Mouse (Mus musculus) neural tube, embryonic 13.5 days (tissue): Measurements from ENCODE around the gene Prss57. TPM values are rescaled to one million over a fixed set of nuclear protein-coding genes. Genes with fewer than 3 reads are reported as not detected.

Experiments
- ATAC-seq: fragments of 200-750 bp; cut with Nextera tagmentation; 2 replicates; pipeline ENCODE4 v1.8.0; 2017; ENCODE audit warnings: low read depth, mild to moderate bottlenecking, moderate TSS enrichment, moderate library complexity
- H3K27ac ChIP-seq: fragments of 300-500 bp; sonication (generic); replicated peaks from 2 replicates; pipeline ENCODE4 v1.5.1; 2015; ENCODE audit warnings: moderate library complexity, mild to moderate bottlenecking, inconsistent platforms
- H3K27me3 ChIP-seq: fragments of 300-500 bp; sonication (generic); 2 replicates; pipeline ENCODE4 v1.6.1; 2015; ENCODE audit warnings: mild to moderate bottlenecking, inconsistent platforms
- H3K36me3 ChIP-seq: fragments of 300-500 bp; sonication (generic); 2 replicates; pipeline ENCODE4 v1.6.1; 2015; ENCODE audit warnings: mild to moderate bottlenecking, inconsistent platforms
- H3K4me1 ChIP-seq: fragments of 300-500 bp; sonication (generic); replicated peaks from 2 replicates; pipeline ENCODE4 v1.6.1; 2015; ENCODE audit warnings: inconsistent platforms
- H3K4me2 ChIP-seq: fragments of 300-500 bp; sonication (generic); 2 replicates; pipeline ENCODE4 v1.6.1; 2015; ENCODE audit warnings: inconsistent platforms, mild to moderate bottlenecking, moderate library complexity
- H3K4me3 ChIP-seq: fragments of 300-500 bp; sonication (generic); 2 replicates; pipeline ENCODE4 v1.5.1; 2015; ENCODE audit warnings: mild to moderate bottlenecking, inconsistent platforms
- H3K9ac ChIP-seq: fragments of 300-500 bp; sonication (generic); 2 replicates; pipeline ENCODE4 v1.6.1; 2015; ENCODE audit warnings: moderate library complexity, mild to moderate bottlenecking, inconsistent platforms
- H3K9me3 ChIP-seq: fragments of 300-500 bp; sonication (generic); 2 replicates; pipeline ENCODE4 v1.6.1; 2016; ENCODE audit warnings: inconsistent platforms
- WGBS: fragments of 180-500 bp; shearing (Covaris S2); methylation state at CpG from one replicate; pipeline ENCODE4 v1.1.7; 2015; 5-methylcytosine and 5-hydroxymethylcytosine counted together
- polyA plus RNA-seq: library from polyadenylated mRNA; unstranded; fragments of >200 nt; fragmentation: Nextera tagmentation; extraction: Ambion mirVana; gene quantifications from 2 replicates; pipeline ENCODE4 v1.2.1, GENCODE M21; 2015

Prss57 gene
- polyA plus RNA-seq, 1 experiment from 2014 or later = 0.07 TPM

GRCm38 (mm10) chr10:79777103-79777531 lies 13.6 kb downstream of the Prss57 start, which contains the start of gene Fstl3:
TSS of gene Fstl3 (plus strand) at chr10:79777272.
- no peaks in the 10 kb centered on the region for H3K36me3 ChIP-seq
- peaks cover 44% of the 10 kb centered on the region for H3K4me1 ChIP-seq
- no peak for ATAC-seq
- no peak within 1 kb of the TSS for H3K27ac ChIP-seq
- H3K27me3 ChIP-seq = peaks cover 52% of the 10 kb centered on the region
- peaks cover 6% of the 10 kb centered on the region; the same call in 1 of the 2 replicates for H3K9me3 ChIP-seq
- under 1% methylated on average over 39 of the region's 39 CpGs for WGBS
- H3K4me2 ChIP-seq = peak within 1 kb of the TSS; percentile 55
- peak within 1 kb of the TSS; percentile 60 for H3K9ac ChIP-seq
- peak within 1 kb of the TSS; percentile 29 for H3K4me3 ChIP-seq

GRCm38 (mm10) chr10:79774486-79775279 lies 16.1 kb downstream of the Prss57 start:
- no peak overlapping the region for H3K4me2 ChIP-seq
- H3K27ac ChIP-seq = no peak overlapping the region
- 65% methylated on average over 5 of the region's 5 CpGs for WGBS
- no peak overlapping the region for H3K4me3 ChIP-seq
- H3K9ac ChIP-seq = no peak overlapping the region
- H3K27me3 ChIP-seq = peaks cover 38% of the 10 kb centered on the region
- H3K36me3 ChIP-seq = no peaks in the 10 kb centered on the region
- peaks cover 6% of the 10 kb centered on the region; the same call in 1 of the 2 replicates for H3K9me3 ChIP-seq
- peaks cover 27% of the 10 kb centered on the region for H3K4me1 ChIP-seq
- ATAC-seq = no peak

GRCm38 (mm10) chr10:79773208-79773607 lies 17.6 kb downstream of the Prss57 start:
- Histone ChIP-seq H3K4me3 (no peak overlapping the region), H3K27me3 (peaks cover 23% of the 10 kb centered on the region), H3K36me3 (no peaks in the 10 kb centered on the region), H3K4me2 (no peak overlapping the region), H3K4me1 (peaks cover 20% of the 10 kb centered on the region), H3K27ac (no peak overlapping the region), H3K9me3 (peaks cover 6% of the 10 kb centered on the region; the same call in 1 of the 2 replicates), H3K9ac (no peak overlapping the region)
- WGBS = 93% methylated on average over 2 of the region's 2 CpGs
- no peak for ATAC-seq

GRCm38 (mm10) chr10:79772320-79772719 lies 18.4 kb downstream of the Prss57 start:
- no peak overlapping the region for H3K9ac ChIP-seq
- H3K36me3 ChIP-seq = no peaks in the 10 kb centered on the region
- peaks cover 20% of the 10 kb centered on the region for H3K4me1 ChIP-seq
- H3K27ac ChIP-seq = no peak overlapping the region
- WGBS = 94% methylated on average over 3 of the region's 3 CpGs
- H3K27me3 ChIP-seq = peaks cover 14% of the 10 kb centered on the region
- H3K4me2 ChIP-seq = no peak overlapping the region
- H3K4me3 ChIP-seq = no peak overlapping the region
- ATAC-seq = no peak
- H3K9me3 ChIP-seq = peaks cover 6% of the 10 kb centered on the region; the same call in 1 of the 2 replicates

GRCm38 (mm10) chr10:79769329-79769728 lies 21.4 kb downstream of the Prss57 start:
- H3K27ac ChIP-seq = no peak overlapping the region
- no peaks in the 10 kb centered on the region for H3K36me3 ChIP-seq
- 48% methylated on average over 4 of the region's 4 CpGs for WGBS
- no peaks in the 10 kb centered on the region for H3K27me3 ChIP-seq
- no peak overlapping the region for H3K9ac ChIP-seq
- no peaks in the 10 kb centered on the region for H3K9me3 ChIP-seq
- peaks cover 32% of the 10 kb centered on the region for H3K4me1 ChIP-seq
- H3K4me2 ChIP-seq = no peak overlapping the region
- no peak for ATAC-seq
- H3K4me3 ChIP-seq = no peak overlapping the region

- no peaks in the 10 kb centered on the region for H3K36me3 ChIP-seq
- peak overlapping the region; percentile 96 for H3K4me2 ChIP-seq
- no peak overlapping the region for H3K9ac ChIP-seq
- H3K4me3 ChIP-seq = 0 out of 2 replicates have a peak overlapping the region, but pooled peaks have one; percentile 95
- peaks cover 40% of the 10 kb centered on the region for H3K4me1 ChIP-seq
- no peaks in the 10 kb centered on the region for H3K27me3 ChIP-seq
- no peaks in the 10 kb centered on the region for H3K9me3 ChIP-seq
- H3K27ac ChIP-seq = no peak overlapping the region
- WGBS = under 1% methylated on average over 5 of the region's 5 CpGs
- ATAC-seq = no peak
Measured at GRCm38 (mm10) chr10:79768400-79768799, 22.4 kb downstream of the Prss57 start.

- ATAC-seq = peak; percentile 88
- Histone ChIP-seq H3K36me3 (peaks cover 2% of the 10 kb centered on the region; the same call in 1 of the 2 replicates), H3K4me3 (peak overlapping the region; percentile 95), H3K27me3 (no peaks in the 10 kb centered on the region), H3K4me1 (peaks cover 40% of the 10 kb centered on the region), H3K9me3 (no peaks in the 10 kb centered on the region), H3K4me2 (peak overlapping the region; percentile 96), H3K9ac (peak overlapping the region; percentile 96), H3K27ac (peak overlapping the region; percentile 94)
- 12% methylated on average over 40 of the region's 40 CpGs for WGBS
Measured at GRCm38 (mm10) chr10:79767372-79768244, 23.2 kb downstream of the Prss57 start.

GRCm38 (mm10) chr10:79766508-79767325 lies 24.0 kb downstream of the Prss57 start, which contains the start of gene Rnf126:
TSS of gene Rnf126 (minus strand) at chr10:79766952.
- under 1% methylated on average over 87 of the region's 101 CpGs for WGBS
- Histone ChIP-seq H3K4me3 (peak within 1 kb of the TSS; percentile 95), H3K27me3 (no peaks in the 10 kb centered on the region), H3K4me2 (peak within 1 kb of the TSS; percentile 96), H3K27ac (peak within 1 kb of the TSS; percentile 94), H3K36me3 (peaks cover 11% of the 10 kb centered on the region), H3K9me3 (no peaks in the 10 kb centered on the region), H3K4me1 (peaks cover 40% of the 10 kb centered on the region), H3K9ac (peak within 1 kb of the TSS; percentile 96)
- peak; percentile 92 for ATAC-seq

GRCm38 (mm10) chr10:79766001-79766507 lies 24.7 kb downstream of the Prss57 start:
- WGBS = 10% methylated on average over 16 of the region's 16 CpGs
- Histone ChIP-seq H3K27ac (peak overlapping the region; percentile 94), H3K9me3 (no peaks in the 10 kb centered on the region), H3K27me3 (no peaks in the 10 kb centered on the region), H3K4me3 (peak overlapping the region; percentile 95), H3K4me2 (peak overlapping the region; percentile 96), H3K9ac (peak overlapping the region; percentile 96), H3K36me3 (peaks cover 18% of the 10 kb centered on the region), H3K4me1 (peaks cover 40% of the 10 kb centered on the region)
- no peak for ATAC-seq

GRCm38 (mm10) chr10:79765228-79765745 lies 25.5 kb downstream of the Prss57 start:
- no peaks in the 10 kb centered on the region for H3K9me3 ChIP-seq
- 80% methylated on average over 2 of the region's 2 CpGs for WGBS
- no peak for ATAC-seq
- no peaks in the 10 kb centered on the region for H3K27me3 ChIP-seq
- peak overlapping the region; percentile 96 for H3K9ac ChIP-seq
- peaks cover 25% of the 10 kb centered on the region for H3K36me3 ChIP-seq
- peak overlapping the region; percentile 96 for H3K4me2 ChIP-seq
- peak overlapping the region; percentile 95 for H3K4me3 ChIP-seq
- no peak overlapping the region for H3K27ac ChIP-seq
- peaks cover 40% of the 10 kb centered on the region for H3K4me1 ChIP-seq

GRCm38 (mm10) chr10:79764234-79764633 lies 26.5 kb downstream of the Prss57 start:
- WGBS = 93% methylated on average over 7 of the region's 7 CpGs
- Histone ChIP-seq H3K4me3 (no peak overlapping the region), H3K27ac (no peak overlapping the region), H3K36me3 (peaks cover 32% of the 10 kb centered on the region), H3K9me3 (no peaks in the 10 kb centered on the region), H3K27me3 (no peaks in the 10 kb centered on the region), H3K4me2 (no peak overlapping the region), H3K9ac (peak overlapping the region; percentile 57; the same call in 1 of the 2 replicates), H3K4me1 (peaks cover 40% of the 10 kb centered on the region)
- ATAC-seq = no peak
